Mouse (Mus musculus) CD8-positive naive resting alpha-beta T cell, adult 2 months (primary cell): ENCODE measurements around the gene Fus.
"Not testable (repeated sequence)": the region's sequence is repeated elsewhere in the genome, so short reads cannot be mapped to it uniquely, and the experiment has no call there.

Source experiments
- DNase-seq, 2 experiments: peaks; one replicate each; pipeline ENCODE4 v3.0.0; 2022; ENCODE audit warnings: low read depth in 2 of 2, low spot score in 2 of 2

Gene Fus

DNA sequence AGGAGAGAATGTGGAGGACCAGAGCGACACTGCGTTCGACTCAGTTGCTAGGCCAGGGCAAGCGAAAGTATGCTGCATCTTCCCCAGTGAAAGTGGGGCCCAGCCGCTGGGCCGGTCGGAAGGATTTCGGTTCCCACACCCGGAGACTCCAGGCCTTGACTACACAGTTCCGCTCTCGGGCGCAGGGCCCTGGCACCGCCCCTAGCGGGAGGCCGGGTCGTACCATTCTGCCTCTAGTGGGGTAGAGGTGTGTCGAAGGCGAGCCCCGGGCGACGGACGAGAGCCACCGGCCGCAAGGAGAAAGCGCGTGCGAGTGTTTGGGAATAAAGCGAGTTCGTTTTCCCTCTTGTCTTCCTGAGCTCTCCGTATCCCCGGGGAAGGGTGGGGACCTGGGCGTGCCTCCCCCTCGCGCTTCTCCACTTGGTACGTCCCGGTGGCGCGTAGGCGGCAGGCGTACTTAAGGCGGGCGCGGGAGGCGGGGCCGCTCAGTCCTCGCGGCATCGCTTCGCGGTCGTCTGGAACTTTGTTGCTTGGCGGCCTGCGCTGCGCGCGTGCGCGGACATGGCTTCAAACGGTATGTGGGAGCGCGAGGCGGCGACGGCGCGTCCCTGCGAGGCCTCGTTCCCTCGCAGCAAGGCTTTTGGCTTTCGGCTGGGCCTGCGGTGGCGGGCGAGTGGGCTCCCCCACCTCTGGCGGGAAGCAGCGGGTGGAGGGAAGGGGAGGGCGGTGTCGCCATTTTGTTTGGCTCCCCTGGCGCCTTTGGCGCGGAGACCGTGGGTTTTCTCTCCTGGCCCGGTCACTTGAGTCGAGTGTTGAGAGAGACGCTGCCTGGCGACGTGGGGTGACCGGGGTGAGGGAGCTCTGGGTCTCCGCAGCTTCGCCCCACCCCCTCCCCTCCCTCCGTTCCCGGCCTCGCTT, at the start of gene Fus:
Gene Fus (plus strand): TSS at position 454 of the 918 bp plus-strand sequence.
- peak; percentile 96 to 99 for DNase-seq

DNA sequence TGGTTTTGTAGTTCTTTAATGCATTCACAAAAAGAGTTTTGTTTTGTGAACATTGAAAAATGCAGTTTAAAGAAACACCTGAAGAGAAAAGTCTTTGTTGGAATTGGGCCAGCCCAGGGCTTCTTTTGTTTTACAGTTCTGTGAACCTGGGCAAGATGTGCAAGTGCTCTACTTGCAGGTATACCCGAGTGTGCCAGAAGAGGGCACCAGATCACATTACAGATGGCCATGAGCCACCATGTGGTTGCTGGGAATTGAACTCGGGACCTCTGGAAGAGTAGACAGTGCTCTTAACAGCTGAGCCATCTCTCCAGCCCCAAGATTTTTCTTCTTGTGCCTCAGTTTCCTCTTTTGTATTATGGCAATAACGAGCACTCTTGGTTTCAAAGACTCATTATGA, 49.1 kb upstream of the Fus start:
- peak; percentile 39 to 67 for DNase-seq

DNA sequence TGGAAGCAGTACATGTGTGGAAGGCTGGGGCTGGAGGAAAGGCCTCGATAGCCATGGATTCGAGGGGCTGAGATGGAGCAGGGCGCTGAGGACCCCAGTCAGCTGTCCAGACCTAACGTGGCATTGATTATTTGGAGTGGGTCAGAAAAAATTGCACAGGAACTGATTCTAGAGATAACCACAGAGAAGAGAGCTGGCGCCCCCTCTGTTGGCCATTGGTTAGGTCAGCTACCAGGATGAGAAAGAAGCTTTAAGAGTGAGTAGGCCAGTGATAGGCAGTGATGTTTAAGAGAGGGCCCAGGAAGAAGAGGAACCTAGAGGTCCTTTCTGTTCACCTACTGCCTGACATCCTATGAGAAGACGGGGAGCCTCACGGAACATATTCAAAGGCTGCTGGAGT, 48.0 kb upstream of the Fus start:
- DNase-seq, result no peak

DNA sequence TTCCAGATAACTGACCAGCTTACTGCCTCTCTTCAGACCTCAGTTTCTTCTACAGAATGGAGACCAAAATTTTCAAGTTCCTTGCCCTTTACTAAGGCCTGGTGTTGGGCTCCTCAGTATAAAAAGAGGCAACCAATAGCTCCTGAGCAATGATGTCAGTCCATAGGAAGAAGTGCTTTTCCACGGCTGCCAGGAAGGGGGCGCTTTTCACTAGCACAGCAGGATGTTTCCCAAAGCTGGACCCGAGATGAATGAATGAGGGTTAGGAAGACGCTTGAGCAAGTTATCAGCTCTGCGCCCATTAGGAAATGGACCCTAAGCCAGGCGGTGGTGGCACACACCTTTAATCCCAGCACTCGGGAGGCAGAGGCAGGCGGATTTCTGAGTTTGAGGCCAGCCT, 45.7 kb upstream of the Fus start:
- no peak for DNase-seq

DNA sequence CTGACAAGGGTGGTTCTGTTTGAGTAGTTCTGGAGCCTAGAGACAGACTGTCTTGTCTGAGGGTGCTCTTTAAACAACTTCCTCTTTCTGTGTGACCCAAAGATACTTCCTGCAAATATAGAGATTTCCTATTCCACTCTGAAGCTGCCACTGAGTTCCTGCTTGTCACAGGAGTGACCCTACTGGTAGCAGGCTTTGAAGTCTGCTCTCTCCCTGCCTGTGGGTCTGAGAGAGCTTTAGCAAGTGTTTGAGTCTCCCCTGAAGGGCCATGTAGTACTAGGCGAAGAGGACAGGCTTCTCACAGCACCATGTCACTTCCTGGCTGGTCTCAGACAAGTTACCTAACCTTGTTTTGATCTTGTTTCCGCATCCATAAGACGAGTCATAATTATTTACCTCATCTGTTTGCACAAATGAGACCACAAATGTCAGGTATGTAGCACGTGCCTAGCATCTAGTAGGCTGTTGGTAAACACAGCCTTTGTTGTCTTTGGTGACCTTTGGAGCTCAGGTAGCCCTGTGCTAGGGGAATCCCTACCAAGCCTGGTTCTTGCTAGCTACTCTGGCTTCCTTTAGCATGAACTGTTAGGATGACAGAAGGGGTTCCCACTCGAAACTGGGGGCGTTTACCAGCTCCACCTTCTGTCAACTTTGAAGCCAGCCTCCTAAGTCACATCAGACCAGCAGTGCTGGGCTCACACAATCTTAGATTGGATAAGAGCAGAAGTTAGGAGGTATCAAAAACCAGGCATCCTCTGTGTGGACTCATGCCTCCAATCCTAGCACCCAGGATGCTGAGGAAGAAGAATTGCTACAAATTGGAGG, 44.6 kb upstream of the Fus start:
- no peak for DNase-seq

DNA sequence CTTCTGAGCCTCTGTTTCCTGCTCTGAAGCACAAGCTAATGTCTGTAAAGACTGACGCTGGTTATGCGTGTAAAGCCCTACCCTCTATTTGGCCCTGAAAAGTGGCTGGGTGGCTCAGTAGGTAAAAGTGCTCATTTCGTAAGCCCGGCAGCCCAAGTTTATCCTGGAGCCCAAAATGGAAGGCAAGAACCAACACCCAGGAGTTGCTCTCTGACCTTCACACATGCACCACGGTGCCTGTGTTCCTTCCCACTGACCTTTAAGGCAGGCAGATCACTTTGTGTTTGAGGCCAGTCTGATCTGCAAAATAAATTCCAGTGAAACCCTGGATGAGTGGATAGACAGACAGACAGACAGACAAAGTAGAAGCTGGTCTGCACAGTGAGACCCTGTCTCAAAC, 43.5 kb upstream of the Fus start:
- DNase-seq, result no peak

DNA sequence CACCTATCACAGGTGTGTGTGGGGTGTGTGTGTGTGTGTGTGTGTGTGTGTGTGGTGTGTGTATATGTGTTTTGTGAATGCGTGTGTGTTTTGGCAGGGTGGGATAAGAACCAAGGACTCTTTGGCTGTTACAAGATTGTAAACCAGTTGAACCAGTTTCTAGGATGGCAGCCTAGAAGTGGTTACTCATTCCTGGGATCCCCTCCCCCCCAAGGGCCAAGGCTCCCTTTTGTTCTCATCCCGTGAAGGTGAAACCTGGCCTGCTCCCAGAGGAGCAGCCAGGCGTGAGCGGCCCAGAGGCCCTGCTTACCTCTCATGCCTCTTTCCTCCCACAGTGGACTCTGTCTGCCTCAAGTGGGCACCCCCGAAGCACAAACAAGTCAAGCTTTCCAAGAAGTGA, 42.0 kb upstream of the Fus start:
- DNase-seq, result no peak

DNA sequence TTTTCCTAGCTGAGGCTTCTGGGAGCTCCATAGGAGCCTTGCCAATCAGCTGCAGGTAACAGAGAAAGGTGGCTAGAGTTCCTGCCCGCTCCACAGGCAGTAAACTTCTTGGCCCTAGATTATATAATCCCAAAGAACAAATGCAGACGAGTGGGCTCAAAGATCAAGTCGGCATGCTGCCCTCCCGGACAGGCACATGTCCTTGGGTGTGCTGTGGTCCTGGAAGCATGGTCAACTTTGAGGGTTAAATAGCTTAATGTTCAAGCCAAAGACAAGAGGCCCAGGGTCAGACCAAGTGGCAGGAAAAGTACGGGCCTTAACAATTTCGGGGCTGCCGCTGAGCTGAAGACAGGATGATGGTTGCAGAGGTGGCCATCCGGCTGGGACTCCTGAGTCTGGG, 41.2 kb upstream of the Fus start:
- DNase-seq, result no peak

DNA sequence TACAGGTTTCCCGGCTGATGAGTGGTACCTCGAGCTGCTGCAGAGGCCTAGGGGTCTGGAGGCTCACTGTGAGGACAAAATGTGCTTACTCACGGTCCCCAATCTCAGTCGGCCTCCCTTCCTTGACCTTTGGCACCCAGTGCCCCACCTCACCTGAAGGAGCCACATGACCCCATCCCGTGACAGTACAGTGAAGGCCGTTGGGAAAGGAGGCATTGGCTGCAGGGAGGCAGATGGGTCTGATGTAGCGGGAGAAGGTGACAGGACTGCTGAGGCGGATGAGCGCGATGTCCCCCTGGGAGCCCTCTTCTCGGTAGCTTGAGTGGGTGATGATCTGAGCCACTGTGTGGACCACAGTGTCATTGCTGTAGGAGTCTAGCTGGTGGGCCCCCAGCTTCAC, 40.4 kb upstream of the Fus start:
- DNase-seq, result no peak

DNA sequence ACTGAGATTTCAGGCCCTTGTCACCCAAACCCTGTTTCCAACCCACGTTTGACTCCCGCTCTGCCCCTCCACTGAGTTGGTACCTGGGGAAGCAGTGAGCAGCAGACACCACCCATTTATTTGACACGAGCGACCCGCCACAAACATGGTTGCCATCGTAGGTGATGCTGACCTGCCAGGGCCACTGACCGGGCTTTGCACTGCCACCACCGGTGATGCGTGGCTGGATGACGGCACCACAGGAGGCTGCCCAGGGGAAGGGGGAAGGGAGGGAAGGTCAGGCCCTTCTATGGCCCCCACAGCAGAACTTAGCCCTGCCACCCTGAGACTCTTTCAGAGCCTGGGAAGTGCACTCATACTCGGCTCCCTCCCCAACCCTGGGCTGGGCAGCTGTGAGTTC, 39.5 kb upstream of the Fus start:
- no peak for DNase-seq

DNA sequence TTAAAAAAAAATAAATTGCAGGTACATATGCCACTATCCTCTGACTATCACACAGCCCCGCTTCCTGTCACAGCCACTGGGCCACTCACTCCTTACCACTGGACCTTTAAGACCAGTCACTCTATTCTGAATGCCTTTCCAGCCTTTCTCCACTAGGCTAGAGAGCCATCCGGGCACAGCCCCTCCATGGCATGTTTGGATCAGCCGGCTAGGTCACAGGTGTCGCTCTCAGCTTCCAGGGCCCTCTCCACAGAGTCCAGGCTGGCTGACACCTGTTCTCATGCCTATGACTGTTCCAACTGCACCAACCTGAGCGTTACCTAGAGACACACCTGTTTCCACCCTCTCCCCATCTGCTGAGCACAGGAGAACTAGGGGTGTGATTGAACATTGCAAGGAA, 38.7 kb upstream of the Fus start:
- DNase-seq, result no peak

DNA sequence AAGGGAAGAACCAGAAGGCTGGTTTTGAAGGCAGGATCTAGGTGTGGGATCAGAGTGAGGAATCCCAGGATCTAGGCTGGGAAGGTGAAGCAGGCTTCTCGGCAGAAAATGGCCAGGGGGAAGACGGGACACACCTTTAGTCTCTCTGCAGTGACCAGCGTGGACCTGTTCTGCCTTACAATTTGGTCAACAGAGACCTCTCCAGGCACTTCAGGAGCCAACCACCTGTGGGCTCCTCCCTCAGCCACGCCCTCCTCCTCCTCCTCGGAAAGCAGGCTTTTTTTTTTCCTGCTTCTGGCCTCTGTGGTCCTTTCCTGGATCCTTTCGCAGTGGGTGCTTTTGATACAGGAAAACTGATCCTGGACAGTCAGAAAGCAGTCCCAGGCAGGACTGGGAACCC, 37.3 kb upstream of the Fus start, which contains the start of gene Prss8:
Gene Prss8 (minus strand): TSS at position 182 of the 400 bp plus-strand sequence.
- DNase-seq, result no peak

DNA sequence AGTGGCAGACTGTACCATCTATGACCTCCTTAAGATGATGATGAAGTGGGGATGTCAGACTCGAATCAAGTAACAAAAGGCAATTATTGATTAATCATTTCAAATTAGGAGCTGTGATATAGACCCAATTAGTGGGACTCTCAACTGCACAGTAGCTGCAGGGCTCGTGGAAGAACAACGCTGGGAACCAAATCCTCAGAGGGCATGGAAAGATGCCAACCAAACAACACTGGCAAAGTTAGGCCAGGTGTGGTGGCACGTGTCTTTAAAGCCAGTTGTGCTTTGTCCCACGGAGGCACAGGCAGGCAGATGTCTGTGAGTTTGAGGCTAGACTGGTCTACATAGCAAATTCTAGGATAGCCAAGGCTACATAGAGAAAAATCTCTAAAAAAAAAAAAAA, 36.6 kb upstream of the Fus start:
- DNase-seq, result no peak

DNA sequence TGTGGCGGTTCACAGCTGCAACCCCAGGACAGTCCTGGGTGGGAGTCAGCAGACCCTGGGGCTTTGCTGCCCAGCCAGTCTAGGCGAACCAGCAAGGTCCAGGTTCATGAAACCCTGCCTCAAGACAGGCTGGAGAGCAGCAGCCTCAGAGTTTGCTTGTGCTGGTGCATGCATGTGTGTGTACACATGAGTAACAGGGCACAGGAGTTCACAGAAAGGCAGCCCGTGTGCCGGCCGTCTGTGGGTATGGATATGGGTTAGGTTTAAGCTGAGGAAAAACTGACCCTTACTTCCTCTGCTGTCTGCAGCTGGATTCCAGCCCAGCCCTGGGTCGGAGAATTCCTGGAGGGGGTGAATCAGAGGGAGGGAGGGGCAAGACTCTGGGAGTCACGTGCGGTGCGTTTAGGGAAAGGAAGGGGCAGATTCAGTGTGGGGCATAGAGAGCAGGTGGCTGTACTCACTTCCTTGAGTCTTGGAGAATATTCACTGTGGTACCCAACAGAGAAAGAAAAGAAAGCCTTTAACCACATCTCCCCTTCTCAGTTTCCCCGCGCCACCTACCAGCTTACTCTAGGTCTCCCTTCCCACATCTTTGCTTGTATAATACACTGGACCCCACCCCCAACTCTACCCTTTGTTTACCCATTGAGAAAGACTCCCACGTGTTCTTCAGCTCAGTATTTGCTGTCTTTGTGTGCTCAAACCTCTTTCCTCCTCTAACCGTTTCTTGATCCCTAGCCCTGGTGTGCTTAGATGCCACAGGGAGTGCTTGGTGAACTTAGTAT, 35.7 kb upstream of the Fus start:
- no peak for DNase-seq

DNA sequence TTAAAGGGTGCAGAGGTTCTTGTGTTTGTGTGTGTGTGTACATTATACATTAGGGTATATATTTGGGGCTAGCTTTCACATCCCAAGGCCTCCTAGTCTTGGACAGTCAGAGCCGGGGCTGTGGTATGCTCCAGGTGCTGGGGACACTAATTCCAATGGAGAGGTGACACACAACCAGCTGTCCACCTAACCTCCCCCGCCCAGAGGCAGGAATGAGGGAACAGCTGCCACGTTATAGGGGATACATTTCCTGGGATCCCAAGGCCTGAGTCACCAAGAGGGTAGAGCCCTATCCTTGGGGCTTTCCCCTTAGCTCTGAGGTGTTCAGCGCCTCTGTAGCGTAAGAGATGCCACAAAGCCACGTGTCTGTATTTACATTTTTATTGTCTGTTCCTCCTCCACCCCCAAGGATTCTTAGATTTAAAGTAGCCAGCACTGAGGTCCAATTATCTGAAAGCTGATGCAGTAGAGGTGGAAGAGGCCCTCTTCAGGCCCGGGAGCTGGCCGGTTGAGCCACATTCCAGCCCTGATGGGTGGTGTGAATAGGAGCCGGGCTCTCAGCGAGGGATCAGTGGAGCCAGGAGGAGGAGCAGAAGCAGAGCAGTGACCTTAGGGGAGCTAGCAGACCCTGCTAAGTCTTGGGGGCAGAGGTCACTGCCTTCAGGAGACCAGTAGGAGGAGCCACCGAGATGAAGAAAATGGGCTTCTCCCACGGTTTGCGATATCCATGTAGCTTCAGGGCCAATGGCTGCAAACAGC, 34.8 kb upstream of the Fus start:
- no peak for DNase-seq

DNA sequence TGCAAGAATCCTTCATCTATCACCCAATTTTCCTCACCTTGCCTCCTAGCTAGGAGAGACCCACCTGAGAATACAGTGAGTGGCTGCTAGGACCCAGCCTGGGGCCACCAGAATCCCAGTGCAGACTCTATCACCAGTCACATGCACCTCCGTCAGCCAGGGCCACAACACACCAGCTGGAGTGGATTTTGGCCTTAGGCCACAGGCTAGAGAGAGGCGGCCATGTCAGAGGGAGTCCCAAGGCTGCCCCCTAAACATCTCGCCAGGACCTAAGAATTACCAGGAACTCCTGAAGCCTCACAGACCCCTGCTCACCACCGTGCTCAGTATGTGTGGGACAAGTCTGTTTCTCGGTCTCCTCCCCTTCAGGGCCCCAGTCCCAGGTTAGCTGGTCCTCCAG, 33.2 kb upstream of the Fus start:
- no peak for DNase-seq

DNA sequence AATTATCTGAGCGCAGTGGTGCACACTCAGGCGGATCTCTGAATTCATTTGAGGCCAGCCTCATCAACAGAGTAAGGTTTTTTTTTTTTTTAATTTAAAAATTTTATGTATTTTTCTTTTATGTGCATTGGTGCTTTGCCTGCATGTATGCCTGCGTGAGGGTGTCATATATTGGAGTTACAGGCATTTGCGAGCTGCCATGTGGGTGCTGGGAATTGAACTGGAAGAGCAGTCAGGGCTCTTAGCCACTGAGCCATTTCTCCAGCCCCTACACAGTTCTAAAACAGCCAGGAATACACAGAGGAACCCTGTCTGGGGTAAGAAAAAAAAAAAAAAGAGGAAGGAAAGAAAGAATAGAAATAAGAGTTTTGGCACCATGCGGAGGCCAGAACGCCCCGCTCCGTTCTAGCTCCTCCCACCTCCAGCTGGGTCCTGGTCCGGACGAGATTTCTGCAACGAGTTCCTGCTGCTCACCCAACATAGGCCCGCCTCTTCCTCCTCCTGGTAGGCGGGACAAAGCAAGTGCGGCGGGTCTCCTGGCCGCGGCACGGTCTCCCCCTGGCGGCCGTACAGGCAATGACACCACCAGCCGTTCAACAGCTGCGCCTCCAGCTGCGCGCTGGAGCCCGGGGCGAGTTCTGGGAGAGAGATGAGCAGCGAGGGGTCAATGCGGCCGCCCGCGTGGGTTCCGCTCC, 32.1 kb upstream of the Fus start:
- DNase-seq, result peak; percentile 92 to 93

DNA sequence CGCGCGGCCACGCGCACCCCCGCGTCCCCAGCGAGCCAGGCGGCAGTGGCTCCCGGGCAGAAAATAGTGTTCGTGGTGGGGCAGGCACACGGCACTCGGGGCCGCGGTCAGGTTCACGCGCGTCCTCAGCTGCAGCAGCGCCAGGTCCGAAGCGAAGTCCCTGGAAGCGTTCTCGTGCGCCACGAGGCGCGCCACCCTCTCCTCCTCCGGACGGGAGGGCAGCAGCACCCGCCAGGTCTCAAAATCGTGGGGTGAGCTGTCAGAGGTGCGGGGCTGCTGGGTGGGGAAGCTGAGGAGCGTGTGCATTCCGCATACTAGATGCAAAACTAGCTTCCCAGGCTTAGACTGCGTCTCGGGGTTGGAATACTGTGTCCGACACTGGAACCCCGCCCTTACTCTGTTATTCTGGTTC, 31.5 kb upstream of the Fus start:
- no peak for DNase-seq

DNA sequence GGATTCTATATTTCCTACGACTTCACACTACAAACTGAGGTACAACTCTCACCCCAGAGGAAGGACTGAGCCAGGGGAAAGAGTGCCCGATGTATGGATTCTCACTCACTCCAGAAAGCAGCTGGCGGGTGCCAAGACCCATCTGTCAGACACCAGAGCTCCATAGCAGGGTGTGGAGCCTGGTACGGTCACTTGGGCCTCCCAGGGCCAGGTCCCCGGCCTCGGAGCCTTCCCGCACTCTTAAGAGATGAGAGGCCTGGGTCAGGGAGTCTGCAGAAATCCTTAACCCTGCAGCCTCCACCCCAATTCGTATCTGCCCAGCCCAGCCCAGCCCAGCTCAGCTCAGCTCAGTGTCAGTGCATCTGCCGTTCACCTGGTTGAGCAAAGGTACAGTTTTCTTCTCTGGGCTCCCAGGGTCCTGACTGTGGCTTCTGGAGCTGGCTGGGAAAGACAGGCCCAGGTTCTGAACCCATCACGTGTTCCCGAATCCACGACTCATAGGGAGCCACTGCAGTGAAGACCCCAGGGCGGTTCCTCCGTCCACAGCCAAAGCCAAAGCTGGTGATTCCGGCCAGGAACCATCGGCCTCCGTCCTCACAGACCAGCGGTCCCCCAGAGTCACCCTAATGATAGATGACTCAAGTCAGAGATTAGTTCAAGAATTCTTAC, 30.9 kb upstream of the Fus start:
- no peak for DNase-seq

DNA sequence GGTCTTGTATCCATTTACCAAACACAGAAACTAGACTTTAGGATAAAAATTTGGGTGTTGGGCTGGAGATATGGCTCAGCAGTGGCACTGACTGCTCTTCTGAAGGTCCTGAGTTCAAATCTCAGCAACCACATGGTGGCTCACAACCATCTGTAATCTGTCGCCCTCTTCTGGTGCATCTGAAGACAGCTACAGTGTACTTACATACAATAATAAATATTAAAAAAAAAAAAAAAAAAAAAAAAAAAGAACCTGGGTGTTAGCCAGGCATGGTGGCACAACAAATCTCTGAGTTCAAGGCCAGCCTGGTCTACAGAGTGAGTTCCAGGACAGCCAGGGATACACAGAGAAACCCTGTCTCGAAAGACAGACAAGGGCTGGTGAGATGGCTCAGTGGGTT, 25.2 kb upstream of the Fus start:
- not testable (repeated sequence) for DNase-seq
